Mouse (Mus musculus) regulatory T cell (primary cell): ENCODE results near the gene Cyp2a4.
"Not testable (repeated sequence)": the region's sequence is repeated elsewhere in the genome, so short reads cannot be mapped to it uniquely, and the experiment has no call there.

ENCODE experiments used
- in situ Hi-C: fragments of 300-600 bp; cut with MboI, MseI; formaldehyde crosslinking; loops from one replicate; pipeline ENCODE4 v1.15.1; 2025; ENCODE audit warnings: high pct_unique_total_duplicates

Gene Cyp2a4

GRCm38 (mm10) chr7:26306926-26307325 lies at the start of gene Cyp2a4:
Gene Cyp2a4, plus strand, starts transcription at chr7:26307169.
- in situ Hi-C loops: loop anchor here (5.0 kb wide), 1 partner anchor 530 kb away; the partner anchor contains the start of gene Cyp2a5

- in situ Hi-C loops: not testable (repeated sequence)
Observed at GRCm38 (mm10) chr7:26260034-26260433, 46.9 kb upstream of the Cyp2a4 start, which contains the start of gene Vmn1r184. Gene Vmn1r184, plus strand, starts transcription at chr7:26260334.

- in situ Hi-C loops: not testable (repeated sequence)
Observed at GRCm38 (mm10) chr7:26303429-26304166, 3.4 kb upstream of the Cyp2a4 start.

- in situ Hi-C loops: not testable (repeated sequence)
Observed at GRCm38 (mm10) chr7:26311786-26312185, 4.8 kb downstream of the Cyp2a4 start.

- in situ Hi-C loops: loop anchor here (5.0 kb wide), 1 partner anchor 637 kb away; no protein-coding TSS in a partner anchor
Observed at GRCm38 (mm10) chr7:26315194-26315593, 8.2 kb downstream of the Cyp2a4 start.

GRCm38 (mm10) chr7:26315809-26316208 lies 8.8 kb downstream of the Cyp2a4 start:
- in situ Hi-C loops: loop anchor here (5.0 kb wide), 1 partner anchor 636 kb away; no protein-coding TSS in a partner anchor

- in situ Hi-C loops: not testable (repeated sequence)
Observed at GRCm38 (mm10) chr7:26320361-26320760, 13.4 kb downstream of the Cyp2a4 start.

GRCm38 (mm10) chr7:26350177-26350576 lies 43.2 kb downstream of the Cyp2a4 start:
- in situ Hi-C loops: not testable (repeated sequence)

- in situ Hi-C loops: not testable (repeated sequence)
Observed at GRCm38 (mm10) chr7:26352258-26352657, 45.3 kb downstream of the Cyp2a4 start.

GRCm38 (mm10) chr7:26356719-26357118 lies 49.8 kb downstream of the Cyp2a4 start:
- in situ Hi-C loops: loop anchor here (5.0 kb wide), 1 partner anchor 531 kb away; no protein-coding TSS in a partner anchor
